Mouse (Mus musculus) Patski (cell line): ENCODE data around the gene Clcn1. TPM values are rescaled to one million over a fixed set of nuclear protein-coding genes. Genes with fewer than 3 reads are reported as not detected.
A peak's percentile ranks its signal among the peaks of the same experiment; 100 is the strongest.

ENCODE experiments used
- ATAC-seq: fragments of 100-300 bp; one replicate; pipeline ENCODE4 v1.8.0; 2021
- CTCF ChIA-PET: fragments of 350-600 bp; sonication (Branson Sonifier 250); formaldehyde crosslinking; loops from one replicate; lab custom pipeline; 2022; ENCODE audit warnings: inconsistent platforms; lab: Charles Lee
- POLR2A ChIA-PET: fragments of 350-600 bp; sonication (Branson Sonifier 250); formaldehyde crosslinking; loops from one replicate; lab custom pipeline; 2022; ENCODE audit warnings: antibody characterized with exemption, inconsistent platforms; lab: Charles Lee
- DNase-seq: peaks from one replicate; pipeline ENCODE4 v3.0.0-alpha.2; 2011; ENCODE audit warnings: low read depth, low spot score
- H3K27me3 ChIP-seq: fragments of 371-371 bp; one replicate; pipeline ENCODE4 v1.5.1; 2021
- CTCF ChIP-seq: fragments of 100-300 bp; IDR thresholded peaks from one replicate; pipeline ENCODE4 v1.5.1; 2021
- in situ Hi-C: fragments of 300-500 bp; cut with MboI; formaldehyde crosslinking; loops from 3 replicates; pipeline ENCODE4 v1.11.1; 2018; ENCODE audit warnings: low pct_unique_long_range_greater_than_20kb, mixed read lengths
- polyA plus RNA-seq: library from polyadenylated mRNA; unstranded; gene quantifications from one replicate; pipeline ENCODE4 v1.2.3, GENCODE M21; 2021

The Clcn1 gene
- polyA plus RNA-seq, 1 experiment from 2014 or later, result 0.21 TPM

DNA sequence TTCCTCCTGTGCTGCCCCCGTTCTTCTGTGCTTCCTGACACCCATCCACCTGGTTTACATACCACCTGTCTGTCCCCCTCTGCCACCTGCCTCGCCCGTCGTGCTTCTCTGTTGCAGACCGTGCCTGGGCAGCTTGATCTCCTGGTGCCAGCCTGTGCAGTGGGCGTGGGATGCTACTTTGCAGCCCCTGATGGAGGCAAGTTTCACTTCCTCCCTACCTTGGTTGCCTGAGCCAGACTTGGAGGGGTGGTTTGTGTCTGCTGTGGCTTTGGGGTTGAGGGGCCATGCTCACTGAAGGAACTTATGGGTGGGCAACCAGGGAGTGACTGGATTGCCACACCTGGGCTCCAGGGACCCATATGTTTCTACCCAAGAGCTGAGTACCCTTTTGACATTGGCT is 6.8 kb downstream of the Clcn1 start:
- no peak for TF ChIP-seq CTCF
- no peaks in the 10 kb centered on the region for H3K27me3 ChIP-seq
- ChIA-PET CTCF (interaction anchor here (2.4 kb wide), 1 partner anchor 15 kb away, joined by 7 read pairs; no protein-coding TSS in a partner anchor), POLR2A (interaction anchor here (0.6 kb wide), 1 partner anchor 210 kb away, joined by 5 read pairs; no protein-coding TSS in a partner anchor)
- ATAC-seq (no peak), DNase-seq (no peak)
- in situ Hi-C loops, result no loop called here

DNA sequence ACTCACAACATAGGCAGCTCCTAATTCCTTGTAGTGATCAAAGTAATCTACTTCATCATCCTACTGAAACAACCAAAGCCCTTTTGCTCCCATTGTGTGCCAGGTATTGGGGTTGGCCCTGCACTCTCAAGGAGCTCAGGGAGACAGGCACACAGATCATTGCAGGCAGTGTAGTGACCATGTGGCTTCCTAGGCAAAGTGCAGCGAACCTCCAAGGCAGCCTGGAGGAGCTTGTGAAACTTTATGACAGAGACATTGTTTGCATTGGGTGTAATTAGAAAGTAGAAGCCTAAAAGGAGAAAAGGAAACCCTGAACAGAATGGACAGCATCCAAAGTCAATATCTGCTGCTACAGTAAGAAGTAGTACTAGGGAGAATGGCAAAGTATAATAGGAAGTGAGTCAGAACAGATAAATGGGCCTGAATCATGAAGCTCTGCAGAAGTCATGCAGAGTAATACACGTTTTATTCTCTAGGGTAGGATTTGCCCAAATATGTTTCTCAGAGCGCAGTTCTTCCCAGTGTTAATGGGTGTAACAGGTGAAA is 9.1 kb downstream of the Clcn1 start:
- ATAC-seq (peak; percentile 94), DNase-seq (peak; percentile 55)
- no peaks in the 10 kb centered on the region for H3K27me3 ChIP-seq
- no peak for TF ChIP-seq CTCF
- CTCF ChIA-PET, result interaction anchor here (0.8 to 2.6 kb wide), 6 partner anchors 10 to 288 kb away, joined by 3 to 8 read pairs (median 6); no protein-coding TSS in a partner anchor
- in situ Hi-C loops, result no loop called here
- POLR2A ChIA-PET, result interaction anchor here (0.9 to 1.0 kb wide), 2 partner anchors 27 to 31 kb away, joined by 3 to 4 read pairs; partner anchors contain the start of gene Casp2

DNA sequence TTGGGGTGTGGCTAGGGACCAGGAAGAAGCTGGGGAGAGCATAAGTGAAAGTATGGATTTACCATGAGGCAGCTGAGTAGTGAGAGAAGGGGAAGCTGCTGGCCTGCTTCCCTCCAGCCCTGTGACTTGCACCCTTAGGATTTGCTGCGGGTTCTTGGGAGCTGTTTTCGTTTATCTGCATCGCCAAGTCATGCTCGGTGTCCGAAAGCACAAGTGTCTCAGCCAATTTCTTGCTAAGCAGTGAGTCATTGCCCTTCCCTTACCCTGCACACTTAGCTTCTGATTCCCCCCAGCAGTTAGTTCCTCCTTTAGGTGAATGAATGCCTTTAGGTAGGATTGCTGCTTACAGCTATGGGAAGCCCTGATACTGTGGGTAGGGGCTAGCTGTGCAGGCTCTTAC is 12.9 kb downstream of the Clcn1 start:
- CTCF ChIA-PET, result interaction anchor here (1.2 to 2.1 kb wide), 3 partner anchors 10 to 18 kb away, joined by 3 to 10 read pairs (median 5); no protein-coding TSS in a partner anchor
- no peaks in the 10 kb centered on the region for H3K27me3 ChIP-seq
- no peak for DNase-seq
- POLR2A ChIA-PET, result interaction anchor here (0.9 kb wide), 1 partner anchor 13 kb away, joined by 3 read pairs; the partner anchor contains the start of gene Clcn1
- no peak for TF ChIP-seq CTCF
- in situ Hi-C loops, result no loop called here
- ATAC-seq, result peak; percentile 8

DNA sequence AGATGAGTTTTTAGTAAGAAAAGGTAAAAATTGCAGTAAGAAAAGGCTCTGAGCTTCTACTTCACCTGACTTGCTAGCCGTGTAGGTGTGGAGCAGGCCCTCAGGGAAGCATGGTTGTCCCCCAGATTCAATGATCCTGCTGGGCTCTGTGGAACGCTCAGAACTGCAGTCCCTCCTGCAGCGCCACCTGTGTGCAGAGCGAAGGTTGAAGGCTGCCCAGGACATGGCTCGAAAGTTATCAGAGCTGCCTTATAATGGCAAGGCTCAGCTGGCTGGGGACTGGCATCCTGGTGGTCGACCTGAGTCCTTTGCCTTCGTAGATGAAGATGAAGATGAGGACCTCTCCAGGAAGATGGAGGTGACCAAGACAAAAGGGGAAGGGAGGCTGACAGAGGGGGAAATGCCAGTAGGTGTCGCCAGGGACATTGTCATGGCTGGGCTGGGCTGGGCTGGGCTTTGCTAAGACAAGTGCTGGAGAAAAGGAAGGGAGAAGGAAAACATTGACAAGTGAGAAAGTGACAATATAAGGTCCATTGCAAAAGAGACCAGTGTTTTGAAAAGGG is 23.4 kb downstream of the Clcn1 start:
- DNase-seq (no peak), ATAC-seq (no peak)
- in situ Hi-C loops, result no loop called here
- ChIA-PET POLR2A (no interaction called here), CTCF (interaction anchor here (1.1 to 1.9 kb wide), 5 partner anchors 8 to 278 kb away, joined by 3 to 10 read pairs (median 4); partner anchors contain the start of gene Fam131b)
- no peak for TF ChIP-seq CTCF
- H3K27me3 ChIP-seq, result no peaks in the 10 kb centered on the region

DNA sequence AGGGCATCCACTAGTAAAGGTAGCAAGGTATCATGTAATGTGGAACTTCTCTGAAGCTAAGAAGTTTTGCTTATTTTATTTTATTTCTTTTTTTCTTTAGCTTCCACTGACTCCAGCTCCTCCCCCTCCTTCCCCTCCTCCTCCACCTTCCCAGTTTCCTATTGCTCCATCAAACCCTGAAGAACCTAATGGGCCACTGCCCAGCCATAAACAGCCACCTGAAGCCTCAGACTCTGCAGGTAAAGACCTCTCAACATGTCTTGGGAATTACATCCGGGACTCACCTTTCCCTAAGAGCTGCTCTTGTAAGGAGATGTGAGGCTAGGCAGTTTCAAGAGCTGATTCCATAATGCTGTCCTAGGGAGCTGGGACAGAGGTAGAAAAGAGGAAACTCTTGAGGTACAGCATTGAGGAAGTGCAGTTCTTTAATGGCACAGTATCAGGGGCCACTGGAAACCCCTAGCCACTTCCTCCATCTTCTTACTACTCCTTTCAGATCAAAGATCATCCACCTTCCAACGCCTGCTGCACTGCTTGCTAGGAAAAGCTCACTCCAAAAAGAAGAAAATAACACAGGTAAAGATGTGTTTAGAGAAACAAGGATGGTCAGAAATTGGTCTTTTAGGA is 24.1 kb downstream of the Clcn1 start:
- POLR2A ChIA-PET, result no interaction called here
- CTCF ChIA-PET, result interaction anchor here (1.1 to 1.9 kb wide), 5 partner anchors 9 to 277 kb away, joined by 3 to 10 read pairs (median 4); partner anchors contain the start of gene Fam131b
- DNase-seq (no peak), ATAC-seq (no peak)
- no peak for TF ChIP-seq CTCF
- in situ Hi-C loops, result no loop called here
- H3K27me3 ChIP-seq, result no peaks in the 10 kb centered on the region

DNA sequence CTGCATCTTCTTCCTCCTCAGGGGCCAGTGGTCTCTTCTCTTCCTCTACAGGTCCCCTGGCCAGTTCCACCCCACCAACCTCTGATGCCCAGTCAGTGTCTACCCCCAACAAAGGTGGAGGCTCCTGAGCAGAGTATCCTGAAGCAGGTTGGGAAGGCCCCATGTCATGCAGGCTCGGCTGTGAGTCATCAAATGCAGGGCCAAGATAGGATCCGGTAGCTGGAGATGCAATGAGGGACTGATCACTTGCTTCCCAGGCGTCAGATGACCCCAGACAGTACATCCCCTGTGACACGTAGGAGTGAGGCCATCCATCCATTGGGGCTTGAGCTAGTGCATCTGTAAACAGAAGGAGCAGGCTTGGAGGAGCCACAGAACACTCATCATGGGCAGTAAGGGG is 31.8 kb downstream of the Clcn1 start:
- DNase-seq, result no peak
- no peak for TF ChIP-seq CTCF
- H3K27me3 ChIP-seq, result no peaks in the 10 kb centered on the region
- ChIA-PET CTCF (interaction anchor here (1.5 to 1.8 kb wide), 2 partner anchors 11 to 19 kb away, joined by 5 read pairs; no protein-coding TSS in a partner anchor), POLR2A (no interaction called here)
- in situ Hi-C loops, result no loop called here
- no peak for ATAC-seq

DNA sequence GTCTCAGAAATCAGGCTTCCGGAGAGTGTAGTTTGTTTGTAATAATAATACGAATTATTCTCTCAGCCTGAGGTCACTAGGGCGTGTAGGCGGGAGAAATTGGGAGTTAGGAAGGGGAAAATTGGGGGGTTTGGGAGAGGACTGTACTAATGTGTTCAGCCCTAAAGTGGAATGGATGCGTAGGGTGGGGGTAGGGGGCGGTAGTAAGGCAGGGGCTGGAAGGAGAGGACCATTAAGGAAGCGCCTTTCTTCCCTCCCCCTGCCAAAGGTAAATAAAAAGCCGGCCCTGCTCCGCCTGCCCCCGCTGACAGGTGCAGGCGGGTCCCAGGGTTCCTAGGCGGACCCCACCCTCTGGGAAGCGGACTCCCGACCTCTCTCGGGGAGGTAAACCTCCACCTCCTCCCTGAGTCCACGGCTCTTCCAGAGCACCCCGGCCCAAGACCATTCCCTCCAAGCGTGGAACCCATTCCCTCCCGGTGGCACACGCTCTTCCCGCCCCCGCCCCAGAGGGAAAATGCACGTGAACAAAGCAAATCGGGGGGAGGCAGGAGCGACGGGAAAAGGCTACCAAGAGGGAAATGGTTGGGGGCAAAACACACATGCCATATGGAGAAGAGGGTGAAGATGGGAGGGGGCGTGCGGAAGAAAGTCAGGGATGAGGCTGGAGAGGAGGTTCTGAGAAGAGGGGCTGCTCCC is 37.0 kb downstream of the Clcn1 start:
- DNase-seq (no peak), ATAC-seq (no peak)
- no peaks in the 10 kb centered on the region for H3K27me3 ChIP-seq
- ChIA-PET CTCF (interaction anchor here (2.1 kb wide), 1 partner anchor 9 kb away, joined by 7 read pairs; no protein-coding TSS in a partner anchor), POLR2A (no interaction called here)
- in situ Hi-C loops, result no loop called here
- TF ChIP-seq CTCF, result no peak

DNA sequence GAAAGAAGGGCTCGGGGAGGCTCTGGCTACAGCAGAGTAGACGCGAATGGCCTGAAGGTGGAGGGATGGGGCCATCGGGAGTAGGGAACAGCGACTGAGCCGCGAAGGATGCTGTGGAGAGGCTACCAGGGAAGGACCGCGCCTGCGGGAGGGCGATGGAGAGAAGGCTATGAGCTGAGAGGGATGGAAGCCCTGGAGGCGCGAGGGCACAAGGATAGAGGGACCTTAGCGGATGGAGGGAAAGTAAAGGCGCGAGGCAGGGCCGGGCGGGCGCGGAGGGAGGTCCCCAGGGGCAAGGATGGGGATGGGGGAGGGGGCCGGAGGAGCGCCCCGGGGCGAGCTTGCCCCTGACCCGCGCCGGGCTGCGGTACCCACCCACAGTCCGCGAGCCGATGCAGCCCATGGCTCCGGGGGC is 37.6 kb downstream of the Clcn1 start:
- ATAC-seq, result peak; percentile 57

DNA sequence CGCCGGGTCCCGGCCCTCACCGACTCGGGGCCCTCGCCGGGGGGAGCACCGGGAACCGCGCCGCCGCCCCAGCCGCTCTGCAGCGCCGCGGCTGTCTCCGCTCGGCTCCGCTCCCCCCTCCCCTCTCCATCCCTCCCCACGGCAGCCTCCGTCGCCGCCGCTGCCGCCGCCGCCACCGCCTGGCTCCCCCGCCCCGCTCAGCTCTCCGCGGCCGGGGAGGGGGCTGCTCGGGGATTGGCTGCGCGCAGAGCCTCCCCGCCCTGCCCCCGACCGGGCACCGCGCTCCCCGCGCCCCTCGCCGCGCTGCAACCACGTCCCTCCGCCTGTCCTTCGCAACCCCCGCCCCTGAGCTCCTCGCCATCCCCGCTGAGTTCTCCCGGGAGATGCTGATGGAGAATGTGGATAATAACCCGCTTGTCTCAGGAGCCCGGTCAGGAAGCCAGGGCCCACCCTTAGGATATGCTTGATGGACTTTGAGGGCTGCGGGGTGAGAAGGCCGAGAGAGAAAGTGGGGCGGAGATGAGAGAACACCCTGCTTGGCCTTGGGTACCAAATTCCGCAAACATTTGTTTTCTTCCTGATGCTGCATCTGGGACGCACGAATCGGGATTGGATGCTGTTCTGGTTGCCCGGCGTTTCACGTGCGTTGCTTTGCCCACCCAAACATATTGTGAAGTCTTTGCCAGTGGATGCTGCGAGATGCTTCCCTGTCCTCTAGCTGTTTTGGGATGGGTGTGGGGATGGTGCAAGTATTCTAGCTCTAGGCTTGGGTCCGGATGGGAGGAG is 38.2 kb downstream of the Clcn1 start, which contains the start of gene Fam131b:
Gene Fam131b, minus strand, starts transcription at position 162 of the 786 bp plus-strand sequence.
- in situ Hi-C loops, result loop anchor here (5.0 to 25.0 kb wide), 2 partner anchors 97 to 538 kb away; no protein-coding TSS in a partner anchor
- ChIA-PET CTCF (interaction anchor here (0.7 to 2.1 kb wide), 24 partner anchors 8 to 120 kb away, joined by 3 to 15 read pairs (median 4); partner anchors contain the start of genes Clcn1 and Zyx), POLR2A (no interaction called here)
- DNase-seq, result no peak
- TF ChIP-seq CTCF, result no peak
- H3K27me3 ChIP-seq, result no peaks in the 10 kb centered on the region
- ATAC-seq, result peak; percentile 60

More for the DNA sequence above, 37.6 kb downstream of the Clcn1 start:
- ChIA-PET POLR2A (no interaction called here), CTCF (interaction anchor here (1.1 to 2.1 kb wide), 8 partner anchors 10 to 97 kb away, joined by 3 to 7 read pairs (median 4); no protein-coding TSS in a partner anchor)
- TF ChIP-seq CTCF, result no peak
- in situ Hi-C loops, result no loop called here
- H3K27me3 ChIP-seq, result no peaks in the 10 kb centered on the region
- DNase-seq, result no peak
